Mouse (Mus musculus): ENCODE data around the gene Batf3.
"Not testable (repeated sequence)": the region's sequence is repeated elsewhere in the genome, so short reads cannot be mapped to it uniquely, and the experiment has no call there.

Gene Batf3

GRCm38 (mm10) chr1:191131692-191132091, 34.0 kb downstream of the Batf3 start:
- DNase-seq (ENCODE audit: low read depth, low spot score): no peak

- no peak for DNase-seq (ENCODE audit: low read depth, low spot score)
Observed at GRCm38 (mm10) chr1:191132240-191132639, 34.6 kb downstream of the Batf3 start.

GRCm38 (mm10) chr1:191132934-191133333, 35.3 kb downstream of the Batf3 start:
- no peak for DNase-seq (ENCODE audit: low read depth, low spot score)

GRCm38 (mm10) chr1:191135406-191135805, 37.8 kb downstream of the Batf3 start:
- no peak for DNase-seq (ENCODE audit: low read depth, low spot score)

- DNase-seq (ENCODE audit: low read depth, low spot score): no peak
Observed at GRCm38 (mm10) chr1:191138436-191138835, 40.8 kb downstream of the Batf3 start.

- DNase-seq (ENCODE audit: low read depth, low spot score): no peak
Observed at GRCm38 (mm10) chr1:191138874-191139495, 41.3 kb downstream of the Batf3 start.

- DNase-seq (ENCODE audit: low read depth, low spot score): no peak
Observed at GRCm38 (mm10) chr1:191140983-191141382, 43.3 kb downstream of the Batf3 start.

GRCm38 (mm10) chr1:191149489-191149888, 51.8 kb downstream of the Batf3 start:
- not testable (repeated sequence) for DNase-seq (ENCODE audit: low read depth, low spot score)

GRCm38 (mm10) chr1:191150924-191151605, 53.4 kb downstream of the Batf3 start:
- DNase-seq (ENCODE audit: low read depth, low spot score): no peak

- DNase-seq (ENCODE audit: low read depth, low spot score): peak; percentile 51
Observed at GRCm38 (mm10) chr1:191153052-191153451, 55.4 kb downstream of the Batf3 start.

GRCm38 (mm10) chr1:191154314-191154713, 56.7 kb downstream of the Batf3 start:
- DNase-seq (ENCODE audit: low read depth, low spot score): no peak
